Mouse (Mus musculus) ES-Bruce4 (cell line): ENCODE measurements around the gene Tpsb2.

Experiments used
- CTCF ChIP-seq: IDR thresholded peaks from one replicate; pipeline ENCODE4 v1.8.1; 2011; ENCODE audit warnings: low read depth, low read length
- EP300 ChIP-seq: IDR thresholded peaks from 2 replicates; pipeline ENCODE4 v1.6.1; 2011; ENCODE audit warnings: low read depth, low read length; ENCODE audit not compliant: insufficient read depth
- POLR2A ChIP-seq: IDR thresholded peaks from one replicate; pipeline ENCODE4 v1.8.1; 2011; ENCODE audit warnings: low read length; ENCODE audit not compliant: insufficient read depth

DNA sequence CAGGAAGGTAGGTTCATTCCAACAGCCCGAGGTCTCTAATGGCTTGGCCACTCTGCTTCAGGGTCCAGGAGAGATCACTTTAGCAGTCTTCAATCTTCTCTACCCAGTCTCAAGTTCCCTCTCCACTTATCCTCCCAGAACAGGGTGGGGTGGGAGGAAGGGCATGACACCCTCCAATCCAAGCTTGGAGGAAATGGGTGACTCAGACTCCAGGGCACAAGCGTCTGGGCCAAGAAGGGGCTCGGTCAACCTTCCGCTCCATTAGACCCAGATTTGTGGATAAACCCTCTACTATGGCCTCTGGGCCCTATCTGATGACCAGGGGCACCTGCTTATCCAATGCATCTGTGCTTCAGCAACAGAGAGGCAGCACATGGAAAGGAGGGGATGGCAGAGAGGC lies 20.6 kb upstream of the Tpsb2 start, which contains the start of gene Tpsab1:
- TF ChIP-seq CTCF (no peak), POLR2A (no peak), EP300 (no peak)
